Mouse (Mus musculus): ENCODE data around the gene Togaram1.

GRCm38 (mm10) chr12:64968067-64968466 is 2.5 kb downstream of the Togaram1 start:
- no peak for TF ChIP-seq ZNF384 (IDR thresholded peaks at IDR 0.05; ENCODE audit: low read depth, low read length)
- peak; percentile 38 for TF ChIP-seq TAL1 (IDR thresholded peaks at IDR 0.05; ENCODE audit: low read length)
- TF ChIP-seq POLR2A (IDR thresholded peaks at IDR 0.05; ENCODE audit: control insufficient read depth in 1 of 2, insufficient read depth in 1 of 2, low read depth in 1 of 2, low read length in 2 of 2, poor library complexity in 1 of 2), result no peak

Measured in MEL (cell line).